Mouse (Mus musculus) midbrain, postnatal 0 days (tissue): ENCODE results near the gene Tlr11. TPM values are rescaled to one million over a fixed set of nuclear protein-coding genes. Genes with fewer than 3 reads are reported as not detected.
A peak's percentile ranks its signal among the peaks of the same experiment; 100 is the strongest.

Experiments used
- ATAC-seq: fragments of 200-750 bp; cut with Nextera tagmentation; 2 replicates; pipeline ENCODE4 v1.8.0; 2017; ENCODE audit warnings: moderate number of reproducible peaks, mild to moderate bottlenecking, moderate TSS enrichment, moderate library complexity; ENCODE audit not compliant: low FRiP score
- DNase-seq: peaks from one replicate; pipeline ENCODE4 v3.0.0-alpha.2; 2015; ENCODE audit warnings: low spot score
- H3K27ac ChIP-seq: fragments of 300-500 bp; sonication (generic); 2 replicates; pipeline ENCODE4 v1.5.1; 2014; ENCODE audit warnings: low read depth, mild to moderate bottlenecking, low read length, mixed read lengths
- H3K27me3 ChIP-seq: fragments of 300-500 bp; sonication (generic); 2 replicates; pipeline ENCODE4 v1.6.1; 2014; ENCODE audit warnings: low read length, control low read depth, mixed read lengths; ENCODE audit not compliant: insufficient read depth
- H3K36me3 ChIP-seq: fragments of 300-500 bp; sonication (generic); 2 replicates; pipeline ENCODE4 v1.6.1; 2014; ENCODE audit warnings: low read length, control low read depth, mixed read lengths; ENCODE audit not compliant: insufficient read depth
- H3K4me1 ChIP-seq: fragments of 300-500 bp; sonication (generic); 2 replicates; pipeline ENCODE4 v1.6.1; 2014; ENCODE audit warnings: mild to moderate bottlenecking, control low read depth, antibody characterized with exemption, low read length, mixed read lengths; ENCODE audit not compliant: insufficient read depth
- H3K4me2 ChIP-seq: fragments of 300-500 bp; sonication (generic); 2 replicates; pipeline ENCODE4 v1.6.1; 2014; ENCODE audit warnings: low read depth, mild to moderate bottlenecking, low read length, mixed read lengths; ENCODE audit not compliant: poor library complexity, severe bottlenecking
- H3K4me3 ChIP-seq: fragments of 300-500 bp; sonication (generic); 2 replicates; pipeline ENCODE4 v1.5.1; 2014; ENCODE audit warnings: low read depth, mild to moderate bottlenecking, low read length, moderate library complexity
- H3K9ac ChIP-seq: fragments of 300-500 bp; sonication (generic); replicated peaks from 2 replicates; pipeline ENCODE4 v1.6.1; 2014; ENCODE audit warnings: mild to moderate bottlenecking, low read length, moderate library complexity, mixed read lengths; ENCODE audit not compliant: poor library complexity, severe bottlenecking
- H3K9me3 ChIP-seq: fragments of 300-500 bp; sonication (generic); 2 replicates; pipeline ENCODE4 v1.6.1; 2016; ENCODE audit warnings: low read length, control low read depth
- CTCF ChIP-seq: IDR thresholded peaks from 2 replicates; pipeline ENCODE4 v1.5.1; 2016; ENCODE audit warnings: antibody characterized with exemption, mild to moderate bottlenecking
- WGBS: fragments of 180-500 bp; shearing (Covaris S2); extraction: QIAGEN DNeasy Blood & Tissue Kit; methylation state at CpG from one replicate; pipeline ENCODE4 v1.1.7; 2014; 5-methylcytosine and 5-hydroxymethylcytosine counted together
- polyA plus RNA-seq: library from polyadenylated mRNA; unstranded; fragments of >200 nt; fragmentation: Nextera tagmentation; extraction: Ambion mirVana; gene quantifications from 2 replicates; pipeline ENCODE4 v1.2.1, GENCODE M21; 2015
- total RNA-seq: library from RNA; depleted of rRNA; stranded (reverse); fragments of >200 nt; gene quantifications from 2 replicates; pipeline ENCODE4 v1.2.3, GENCODE M21; 2014; rRNA removed

Gene Tlr11
- total RNA-seq, result not detected in 2 replicates
- not detected in 2 replicates for polyA plus RNA-seq

DNA sequence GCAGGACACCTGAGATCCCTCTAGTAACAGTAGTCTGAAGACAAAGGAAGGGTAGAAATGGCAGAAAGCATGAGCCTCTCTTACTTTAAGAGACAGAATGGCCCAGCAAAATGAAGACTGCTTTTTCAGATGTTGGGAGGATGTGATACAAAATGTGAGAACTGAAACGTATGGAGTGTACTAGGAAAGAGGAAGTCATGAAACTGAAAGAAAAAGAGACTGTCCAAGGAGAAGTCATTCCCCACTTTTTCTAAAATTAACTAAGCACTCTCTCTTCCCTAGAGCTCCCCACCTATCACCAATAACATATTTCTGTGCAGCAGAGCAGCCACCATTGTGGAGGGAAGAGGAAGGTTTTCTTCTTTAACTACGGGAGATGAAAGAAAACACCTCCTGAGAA lies at the start of gene Tlr11:
TSS of gene Tlr11 (plus strand) at position 322 of the 400 bp plus-strand sequence.
- WGBS, result 72% methylated on average over 2 of the region's 2 CpGs
- Histone ChIP-seq H3K36me3 (no peaks in the 10 kb centered on the region), H3K27ac (no peak within 1 kb of the TSS), H3K9ac (no peak within 1 kb of the TSS), H3K4me2 (no peak within 1 kb of the TSS), H3K9me3 (no peaks in the 10 kb centered on the region), H3K4me3 (no peak within 1 kb of the TSS), H3K4me1 (no peaks in the 10 kb centered on the region), H3K27me3 (no peaks in the 10 kb centered on the region)
- ATAC-seq (no peak), DNase-seq (no peak)
- TF ChIP-seq CTCF, result no peak

DNA sequence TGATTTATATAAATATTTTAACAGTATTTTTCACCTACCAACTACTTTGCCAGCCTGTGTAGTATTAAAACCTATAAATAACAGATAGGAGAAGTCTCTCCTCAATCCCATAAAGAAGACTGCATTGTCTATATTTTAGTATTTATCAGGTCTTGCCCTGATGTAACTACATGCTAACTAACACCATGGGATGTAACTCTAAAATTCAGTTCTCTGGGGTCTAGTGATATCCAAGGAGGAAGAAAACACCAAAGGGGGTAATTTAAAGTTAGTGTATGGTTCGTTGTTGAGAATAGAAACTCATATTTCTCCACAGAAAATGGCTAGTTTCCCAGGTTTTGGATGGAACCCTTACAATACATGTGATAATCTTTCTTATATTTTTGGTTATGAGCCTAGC lies 31.1 kb upstream of the Tlr11 start, which contains the start of gene Olfr734:
TSS of gene Olfr734 (minus strand) at position 101 of the 400 bp plus-strand sequence.
- no peaks in the 10 kb centered on the region for H3K9me3 ChIP-seq
- no peak within 1 kb of the TSS for H3K4me2 ChIP-seq
- TF ChIP-seq CTCF, result no peak
- 66% methylated on average over 1 of the region's 1 CpGs for WGBS
- H3K9ac ChIP-seq, result no peak within 1 kb of the TSS
- no peaks in the 10 kb centered on the region for H3K36me3 ChIP-seq
- DNase-seq, result no peak
- ATAC-seq, result no peak
- no peaks in the 10 kb centered on the region for H3K4me1 ChIP-seq
- H3K27me3 ChIP-seq, result no peaks in the 10 kb centered on the region
- no peak within 1 kb of the TSS for H3K27ac ChIP-seq
- H3K4me3 ChIP-seq, result no peak within 1 kb of the TSS

DNA sequence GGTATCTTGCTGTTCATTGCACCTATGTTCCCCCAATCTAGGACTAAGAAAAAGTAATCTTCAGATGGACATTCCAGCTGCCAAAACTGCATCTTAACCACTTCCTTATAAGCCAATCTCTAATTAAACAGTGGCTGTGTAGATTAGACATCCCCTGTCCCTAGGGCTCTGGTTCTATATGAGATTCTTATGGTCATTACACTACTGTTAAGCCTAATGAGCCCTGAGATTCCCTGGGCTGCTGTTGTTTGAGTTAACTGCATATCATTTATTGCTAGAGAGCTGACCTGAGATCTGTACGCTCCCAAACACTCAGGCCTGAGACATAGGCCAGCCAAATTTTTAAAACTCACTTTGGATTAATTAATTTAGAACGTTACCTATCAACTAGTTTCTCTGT lies 8.9 kb upstream of the Tlr11 start, which contains the start of gene Olfr735:
TSS of gene Olfr735 (minus strand) at position 77 of the 400 bp plus-strand sequence.
- Histone ChIP-seq H3K4me1 (no peaks in the 10 kb centered on the region), H3K4me3 (no peak within 1 kb of the TSS), H3K9me3 (no peaks in the 10 kb centered on the region), H3K27ac (no peak within 1 kb of the TSS), H3K36me3 (no peaks in the 10 kb centered on the region), H3K4me2 (no peak within 1 kb of the TSS), H3K27me3 (no peaks in the 10 kb centered on the region), H3K9ac (no peak within 1 kb of the TSS)
- ATAC-seq, result no peak
- peak; percentile 31 for DNase-seq
- TF ChIP-seq CTCF, result no peak
- 80% methylated on average over 2 of the region's 2 CpGs for WGBS

DNA sequence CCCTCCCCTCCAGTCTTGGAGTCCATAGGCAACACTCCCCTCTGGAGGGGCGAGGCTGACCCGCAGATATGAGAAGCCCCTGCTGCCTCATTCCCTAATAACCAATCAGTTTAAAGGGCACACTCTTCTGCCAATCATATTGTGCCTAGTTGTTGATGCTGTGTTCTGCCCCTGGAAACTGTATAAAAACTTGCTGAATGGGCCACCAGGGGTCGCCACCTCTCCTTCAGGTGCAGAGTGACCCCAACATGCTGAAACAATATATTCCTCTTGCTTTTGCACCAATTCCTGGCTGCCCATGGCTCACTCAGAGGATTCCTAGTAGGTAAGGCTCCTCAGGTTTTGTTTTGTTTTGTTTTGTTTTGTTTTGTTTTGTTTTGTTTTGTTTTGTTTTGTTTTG lies 5.3 kb upstream of the Tlr11 start:
- Histone ChIP-seq H3K36me3 (no peaks in the 10 kb centered on the region), H3K27ac (no peak overlapping the region), H3K9ac (no peak overlapping the region), H3K9me3 (no peaks in the 10 kb centered on the region), H3K4me2 (no peak overlapping the region), H3K4me3 (no peak overlapping the region), H3K27me3 (no peaks in the 10 kb centered on the region), H3K4me1 (no peaks in the 10 kb centered on the region)
- peak; percentile 32 for TF ChIP-seq CTCF
- no peak for ATAC-seq
- no peak for DNase-seq
- WGBS, result 58% methylated on average over 3 of the region's 3 CpGs

DNA sequence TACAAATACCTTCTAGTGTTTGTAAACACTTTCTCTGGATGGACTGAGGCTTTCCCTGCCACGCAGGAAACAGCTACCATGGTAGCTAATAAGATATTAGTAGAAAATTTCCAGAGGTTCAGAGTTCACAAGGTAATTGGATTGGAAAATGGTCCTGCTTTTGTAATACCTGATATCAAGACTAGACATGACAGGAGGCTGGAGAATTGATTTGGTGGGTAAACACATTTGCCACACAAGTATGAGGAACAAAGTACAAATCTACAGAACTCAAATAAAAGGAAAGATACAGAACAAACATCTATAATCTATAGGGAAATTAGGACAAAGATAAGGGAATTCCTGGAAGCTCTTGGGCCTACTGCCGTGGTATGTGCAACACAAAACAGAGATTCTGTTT lies 989 bp upstream of the Tlr11 start:
- DNase-seq, result no peak
- no peaks in the 10 kb centered on the region for H3K4me1 ChIP-seq
- H3K27ac ChIP-seq, result no peak overlapping the region
- no peaks in the 10 kb centered on the region for H3K36me3 ChIP-seq
- WGBS, result 88% methylated on average over 2 of the region's 2 CpGs
- no peak for ATAC-seq
- H3K9me3 ChIP-seq, result no peaks in the 10 kb centered on the region
- no peak overlapping the region for H3K4me3 ChIP-seq
- no peaks in the 10 kb centered on the region for H3K27me3 ChIP-seq
- H3K9ac ChIP-seq, result no peak overlapping the region
- no peak overlapping the region for H3K4me2 ChIP-seq
- no peak for TF ChIP-seq CTCF

DNA sequence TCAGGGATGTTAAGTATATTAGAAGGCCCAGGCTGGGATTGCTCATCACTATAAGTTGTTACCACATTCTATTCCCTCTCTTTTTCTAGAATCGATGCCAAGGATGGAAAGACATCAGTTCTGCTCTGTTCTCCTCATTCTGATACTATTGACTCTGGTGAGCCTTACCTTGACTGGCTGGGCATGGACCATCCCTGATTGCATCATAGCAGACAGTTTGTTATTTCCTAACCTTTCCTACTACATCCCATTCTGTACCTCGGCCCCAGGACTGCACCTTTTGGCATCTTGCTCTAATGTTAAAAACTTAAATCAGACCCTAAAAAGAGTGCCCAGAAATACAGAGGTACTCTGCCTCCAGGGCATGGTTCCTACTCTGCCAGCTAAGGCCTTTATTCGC lies 2.8 kb downstream of the Tlr11 start:
- Histone ChIP-seq H3K27ac (no peak overlapping the region), H3K9me3 (no peaks in the 10 kb centered on the region), H3K36me3 (no peaks in the 10 kb centered on the region), H3K9ac (no peak overlapping the region), H3K27me3 (no peaks in the 10 kb centered on the region), H3K4me3 (no peak overlapping the region), H3K4me2 (no peak overlapping the region), H3K4me1 (no peaks in the 10 kb centered on the region)
- TF ChIP-seq CTCF, result no peak
- DNase-seq, result no peak
- ATAC-seq, result no peak
- WGBS, result 85% methylated on average over 3 of the region's 3 CpGs
